Mouse (Mus musculus) heart, embryonic 12.5 days (tissue): ENCODE measurements around the gene Plekhm1. TPM values are rescaled to one million over a fixed set of nuclear protein-coding genes. Genes with fewer than 3 reads are reported as not detected.
"Not testable (repeated sequence)": the region's sequence is repeated elsewhere in the genome, so short reads cannot be mapped to it uniquely, and the experiment has no call there.

Source experiments
- ATAC-seq: fragments of 200-750 bp; cut with Nextera tagmentation; 2 replicates; pipeline ENCODE4 v1.8.0; 2017; ENCODE audit warnings: moderate TSS enrichment, moderate library complexity; ENCODE audit not compliant: insufficient number of reproducible peaks, low FRiP score
- H3K27ac ChIP-seq: fragments of 300-500 bp; sonication (generic); 2 replicates; pipeline ENCODE4 v1.5.1; 2016; ENCODE audit warnings: mild to moderate bottlenecking, moderate library complexity; ENCODE audit not compliant: poor library complexity, severe bottlenecking
- H3K27me3 ChIP-seq: fragments of 300-500 bp; sonication (generic); replicated peaks from 2 replicates; pipeline ENCODE4 v1.6.1; 2016; ENCODE audit warnings: mild to moderate bottlenecking, moderate library complexity
- H3K36me3 ChIP-seq: fragments of 300-500 bp; sonication (generic); 2 replicates; pipeline ENCODE4 v1.6.1; 2016; ENCODE audit warnings: mild to moderate bottlenecking, moderate library complexity
- H3K4me1 ChIP-seq: fragments of 300-500 bp; sonication (generic); replicated peaks from 2 replicates; pipeline ENCODE4 v1.6.1; 2016; ENCODE audit warnings: mild to moderate bottlenecking
- H3K4me2 ChIP-seq: fragments of 300-500 bp; sonication (generic); 2 replicates; pipeline ENCODE4 v1.6.1; 2016; ENCODE audit warnings: mild to moderate bottlenecking, moderate library complexity
- H3K4me3 ChIP-seq: fragments of 300-500 bp; sonication (generic); 2 replicates; pipeline ENCODE4 v1.5.1; 2016; ENCODE audit warnings: mild to moderate bottlenecking
- H3K9ac ChIP-seq: fragments of 300-500 bp; sonication (generic); 2 replicates; pipeline ENCODE4 v1.6.1; 2016; ENCODE audit warnings: mild to moderate bottlenecking, moderate library complexity
- H3K9me3 ChIP-seq: fragments of 300-500 bp; sonication (generic); replicated peaks from 2 replicates; pipeline ENCODE4 v1.6.1; 2016; ENCODE audit warnings: mild to moderate bottlenecking, moderate library complexity
- WGBS: fragments of 180-500 bp; shearing (Covaris S2); methylation state at CpG from one replicate; pipeline ENCODE4 v1.1.7; 2016; 5-methylcytosine and 5-hydroxymethylcytosine counted together
- polyA plus RNA-seq: library from polyadenylated mRNA; unstranded; fragments of >200 nt; fragmentation: Nextera tagmentation; extraction: Ambion mirVana; gene quantifications from 2 replicates; pipeline ENCODE4 v1.2.1, GENCODE M21; 2016

Gene Plekhm1
- polyA plus RNA-seq, 1 experiment from 2014 or later, result 7.5 TPM

GRCm38 (mm10) chr11:103331502-103332185, 80.8 kb downstream of the Plekhm1 start:
- no peak overlapping the region for H3K9ac ChIP-seq
- H3K36me3 ChIP-seq, result no peaks in the 10 kb centered on the region
- H3K4me2 ChIP-seq, result no peak overlapping the region
- H3K9me3 ChIP-seq, result no peaks in the 10 kb centered on the region
- peaks cover 11% of the 10 kb centered on the region; the same call in 1 of the 2 replicates for H3K4me1 ChIP-seq
- no peak overlapping the region for H3K27ac ChIP-seq
- peaks cover 40% of the 10 kb centered on the region for H3K27me3 ChIP-seq
- no peak for ATAC-seq
- no peak overlapping the region for H3K4me3 ChIP-seq
- WGBS, result 88% methylated on average over 10 of the region's 10 CpGs

GRCm38 (mm10) chr11:103330651-103331319, 81.7 kb downstream of the Plekhm1 start:
- no peaks in the 10 kb centered on the region for H3K36me3 ChIP-seq
- 58% methylated on average over 7 of the region's 7 CpGs for WGBS
- no peak overlapping the region for H3K4me3 ChIP-seq
- H3K27me3 ChIP-seq, result peaks cover 37% of the 10 kb centered on the region
- no peak for ATAC-seq
- H3K9ac ChIP-seq, result no peak overlapping the region
- H3K4me2 ChIP-seq, result no peak overlapping the region
- H3K27ac ChIP-seq, result no peak overlapping the region
- peaks cover 11% of the 10 kb centered on the region; the same call in 1 of the 2 replicates for H3K4me1 ChIP-seq
- no peaks in the 10 kb centered on the region; the same call in 1 of the 2 replicates for H3K9me3 ChIP-seq

- H3K27ac ChIP-seq, result no peak overlapping the region
- 18% methylated on average over 5 of the region's 5 CpGs for WGBS
- peaks cover 19% of the 10 kb centered on the region for H3K27me3 ChIP-seq
- H3K9me3 ChIP-seq, result no peaks in the 10 kb centered on the region; the same call in 1 of the 2 replicates
- H3K9ac ChIP-seq, result no peak overlapping the region
- no peak overlapping the region for H3K4me2 ChIP-seq
- no peak for ATAC-seq
- H3K4me3 ChIP-seq, result no peak overlapping the region
- no peaks in the 10 kb centered on the region for H3K36me3 ChIP-seq
- H3K4me1 ChIP-seq, result no peaks in the 10 kb centered on the region
These were observed 85.5 kb downstream of the Plekhm1 start for GRCm38 (mm10) chr11:103326950-103327349.

- Histone ChIP-seq H3K4me1 (peaks cover 3% of the 10 kb centered on the region; the same call in 1 of the 2 replicates), H3K27ac (no peak overlapping the region), H3K9ac (no peak overlapping the region), H3K4me3 (no peak overlapping the region), H3K36me3 (no peaks in the 10 kb centered on the region), H3K27me3 (peaks cover 16% of the 10 kb centered on the region), H3K4me2 (no peak overlapping the region), H3K9me3 (no peaks in the 10 kb centered on the region; the same call in 1 of the 2 replicates)
- no peak for ATAC-seq
- 13% methylated on average over 8 of the region's 8 CpGs for WGBS
These were observed 87.3 kb downstream of the Plekhm1 start for GRCm38 (mm10) chr11:103325172-103325571.

- WGBS, result 66% methylated on average over 13 of the region's 13 CpGs
- no peak for ATAC-seq
- no peaks in the 10 kb centered on the region for H3K36me3 ChIP-seq
- no peak overlapping the region for H3K4me2 ChIP-seq
- H3K9me3 ChIP-seq, result no peaks in the 10 kb centered on the region; the same call in 1 of the 2 replicates
- H3K9ac ChIP-seq, result no peak overlapping the region
- H3K27me3 ChIP-seq, result peaks cover 16% of the 10 kb centered on the region
- no peak overlapping the region for H3K4me3 ChIP-seq
- H3K4me1 ChIP-seq, result peaks cover 3% of the 10 kb centered on the region; the same call in 1 of the 2 replicates
- no peak overlapping the region for H3K27ac ChIP-seq
These were observed 87.8 kb downstream of the Plekhm1 start for GRCm38 (mm10) chr11:103324723-103325122.

GRCm38 (mm10) chr11:103322832-103323231, 89.7 kb downstream of the Plekhm1 start:
- H3K4me3 ChIP-seq, H3K4me1 ChIP-seq, ATAC-seq, H3K4me2 ChIP-seq, H3K9me3 ChIP-seq, H3K27ac ChIP-seq, H3K36me3 ChIP-seq, H3K9ac ChIP-seq: not testable (repeated sequence)
- WGBS, result 40% methylated on average over 4 of the region's 4 CpGs
- peaks cover 21% of the 10 kb centered on the region for H3K27me3 ChIP-seq

DNA sequence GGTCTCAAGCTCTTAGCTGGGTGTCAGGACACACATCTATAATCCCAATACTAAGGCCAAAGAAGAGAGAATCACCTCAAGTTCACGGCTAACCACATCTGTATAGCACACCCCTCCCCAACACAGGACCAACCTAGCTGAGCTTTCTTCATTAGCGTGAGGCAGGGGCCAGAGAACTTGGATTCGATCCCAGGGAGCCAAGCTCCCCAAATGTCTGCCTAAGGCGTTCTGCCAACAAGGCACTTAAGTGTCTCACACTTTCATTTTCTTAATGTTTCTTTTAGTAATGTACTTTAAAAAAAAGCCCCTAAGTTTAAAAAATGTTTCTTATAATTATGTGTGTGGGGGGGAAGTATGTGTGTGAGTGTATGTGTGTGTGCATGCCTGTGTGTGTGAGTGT, 91.8 kb downstream of the Plekhm1 start:
- no peaks in the 10 kb centered on the region for H3K36me3 ChIP-seq
- peaks cover 18% of the 10 kb centered on the region for H3K27me3 ChIP-seq
- ATAC-seq, result no peak
- H3K4me1 ChIP-seq, result peaks cover 3% of the 10 kb centered on the region; the same call in 1 of the 2 replicates
- WGBS, result 51% methylated on average over 4 of the region's 4 CpGs
- H3K27ac ChIP-seq, result no peak overlapping the region
- H3K9me3 ChIP-seq, result no peaks in the 10 kb centered on the region
- H3K4me3 ChIP-seq, result no peak overlapping the region
- no peak overlapping the region for H3K4me2 ChIP-seq
- no peak overlapping the region for H3K9ac ChIP-seq

DNA sequence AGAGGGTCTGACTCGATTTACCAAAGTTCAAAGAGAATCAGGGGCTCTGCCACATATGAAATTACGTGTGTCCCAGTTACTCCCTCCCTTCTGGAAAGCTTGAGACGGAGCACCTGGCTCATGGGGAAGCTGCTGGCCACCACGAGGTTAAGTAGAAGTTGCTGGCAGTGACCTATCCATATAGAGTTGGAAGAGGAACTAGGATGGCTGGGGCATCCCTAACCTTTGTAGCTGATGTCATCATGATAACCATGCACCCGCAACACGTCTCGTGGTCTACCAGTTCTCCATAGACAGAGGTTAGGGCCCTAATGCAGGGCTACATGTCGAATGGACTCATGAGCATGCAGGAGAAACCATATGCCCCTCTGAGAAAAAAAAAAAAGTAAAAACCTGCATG, 92.3 kb downstream of the Plekhm1 start:
- Histone ChIP-seq H3K4me1 (peaks cover 3% of the 10 kb centered on the region; the same call in 1 of the 2 replicates), H3K4me2 (no peak overlapping the region), H3K27ac (no peak overlapping the region), H3K9ac (no peak overlapping the region), H3K9me3 (no peaks in the 10 kb centered on the region), H3K4me3 (no peak overlapping the region), H3K27me3 (peaks cover 16% of the 10 kb centered on the region), H3K36me3 (no peaks in the 10 kb centered on the region)
- WGBS, result 80% methylated on average over 8 of the region's 8 CpGs
- ATAC-seq, result no peak

DNA sequence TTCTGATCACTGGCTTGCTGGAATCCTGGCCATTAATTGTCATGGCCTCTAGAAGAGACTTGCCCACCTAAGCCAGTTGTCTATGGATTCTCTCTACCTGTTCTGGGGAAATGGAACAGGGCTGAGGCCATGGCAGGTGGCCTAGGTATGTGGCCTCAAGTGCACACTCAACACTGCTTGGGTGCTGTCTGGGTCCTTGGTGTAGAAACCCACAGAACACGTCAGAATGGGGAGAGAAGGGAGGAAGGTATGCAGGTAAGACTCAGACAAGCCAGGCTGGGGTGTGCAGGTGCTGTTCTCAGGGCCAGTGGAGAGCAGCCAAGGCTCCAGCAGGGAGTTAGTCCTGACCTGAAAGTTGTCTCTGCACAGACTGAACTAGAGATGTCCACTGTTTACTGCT, 94.4 kb downstream of the Plekhm1 start:
- WGBS, result 47% methylated on average over 1 of the region's 1 CpGs
- H3K4me2 ChIP-seq, result no peak overlapping the region
- H3K9ac ChIP-seq, result no peak overlapping the region
- no peaks in the 10 kb centered on the region for H3K9me3 ChIP-seq
- no peak overlapping the region for H3K27ac ChIP-seq
- H3K36me3 ChIP-seq, result no peaks in the 10 kb centered on the region
- H3K27me3 ChIP-seq, result 0 out of 2 replicates have a peak, but pooled peaks cover 5% of the 10 kb centered on the region
- no peak overlapping the region for H3K4me3 ChIP-seq
- H3K4me1 ChIP-seq, result peaks cover 3% of the 10 kb centered on the region; the same call in 1 of the 2 replicates
- no peak for ATAC-seq

GRCm38 (mm10) chr11:103315379-103315778, 97.1 kb downstream of the Plekhm1 start:
- H3K27ac ChIP-seq, result no peak overlapping the region
- no peak overlapping the region for H3K4me3 ChIP-seq
- H3K4me1 ChIP-seq, result peaks cover 18% of the 10 kb centered on the region
- H3K4me2 ChIP-seq, result no peak overlapping the region
- no peaks in the 10 kb centered on the region for H3K9me3 ChIP-seq
- ATAC-seq, result no peak
- WGBS, result 74% methylated on average over 5 of the region's 5 CpGs
- H3K27me3 ChIP-seq, result 0 out of 2 replicates have a peak, but pooled peaks cover 5% of the 10 kb centered on the region
- H3K36me3 ChIP-seq, result no peaks in the 10 kb centered on the region
- H3K9ac ChIP-seq, result no peak overlapping the region

- ATAC-seq, result no peak
- Histone ChIP-seq H3K9ac (no peak overlapping the region), H3K27ac (no peak overlapping the region), H3K4me3 (no peak overlapping the region), H3K4me1 (peaks cover 18% of the 10 kb centered on the region), H3K36me3 (no peaks in the 10 kb centered on the region), H3K4me2 (no peak overlapping the region), H3K27me3 (0 out of 2 replicates have a peak, but pooled peaks cover 5% of the 10 kb centered on the region), H3K9me3 (no peaks in the 10 kb centered on the region)
- WGBS, result 74% methylated on average over 10 of the region's 10 CpGs
These were observed 97.6 kb downstream of the Plekhm1 start for GRCm38 (mm10) chr11:103314736-103315374.
